Mouse (Mus musculus) midbrain, embryonic 11.5 days (tissue): Measurements from ENCODE around the gene Mphosph9. TPM values are rescaled to one million over a fixed set of nuclear protein-coding genes. Genes with fewer than 3 reads are reported as not detected.

Experiments
- ATAC-seq: fragments of 200-750 bp; cut with Nextera tagmentation; 2 replicates; pipeline ENCODE4 v1.8.0; 2017; ENCODE audit warnings: moderate TSS enrichment, moderate library complexity; ENCODE audit not compliant: low FRiP score
- DNase-seq: peaks from one replicate; pipeline ENCODE4 v3.0.0; 2015; ENCODE audit warnings: low spot score; ENCODE audit errors: missing footprints
- H3K27ac ChIP-seq: fragments of 300-500 bp; sonication (generic); 2 replicates; pipeline ENCODE4 v1.5.1; 2014; ENCODE audit warnings: low read depth, low read length
- H3K27me3 ChIP-seq: fragments of 300-500 bp; sonication (generic); 2 replicates; pipeline ENCODE4 v1.6.1; 2014; ENCODE audit warnings: mild to moderate bottlenecking, low read length, moderate library complexity, mixed read lengths; ENCODE audit not compliant: control insufficient read depth, insufficient read depth
- H3K36me3 ChIP-seq: fragments of 300-500 bp; sonication (generic); 2 replicates; pipeline ENCODE4 v1.6.1; 2014; ENCODE audit warnings: mild to moderate bottlenecking, low read length, moderate library complexity, mixed read lengths; ENCODE audit not compliant: control insufficient read depth, insufficient read depth
- H3K4me1 ChIP-seq: fragments of 300-500 bp; sonication (generic); 2 replicates; pipeline ENCODE4 v1.6.1; 2014; ENCODE audit warnings: low read length; ENCODE audit not compliant: control insufficient read depth, insufficient read depth
- H3K4me2 ChIP-seq: fragments of 300-500 bp; sonication (generic); 2 replicates; pipeline ENCODE4 v1.6.1; 2014; ENCODE audit warnings: mild to moderate bottlenecking, moderate library complexity
- H3K4me3 ChIP-seq: fragments of 300-500 bp; sonication (generic); 2 replicates; pipeline ENCODE4 v1.5.1; 2014; ENCODE audit warnings: low read depth, low read length
- H3K9ac ChIP-seq: fragments of 300-500 bp; sonication (generic); 2 replicates; pipeline ENCODE4 v1.6.1; 2014; ENCODE audit warnings: low read length
- H3K9me3 ChIP-seq: fragments of 300-500 bp; sonication (generic); 2 replicates; pipeline ENCODE4 v1.6.1; 2016; ENCODE audit warnings: low read length; ENCODE audit not compliant: control insufficient read depth
- WGBS: fragments of 180-500 bp; shearing (Covaris S2); extraction: QIAGEN DNeasy Blood & Tissue Kit; methylation state at CpG from one replicate; pipeline ENCODE4 v1.1.7; 2014; 5-methylcytosine and 5-hydroxymethylcytosine counted together
- polyA plus RNA-seq: library from polyadenylated mRNA; unstranded; fragments of >200 nt; fragmentation: Nextera tagmentation; extraction: Ambion mirVana; gene quantifications from 2 replicates; pipeline ENCODE4 v1.2.1, GENCODE M21; 2014

Mphosph9 gene
- polyA plus RNA-seq, 1 experiment from 2014 or later: 12.3 TPM

DNA sequence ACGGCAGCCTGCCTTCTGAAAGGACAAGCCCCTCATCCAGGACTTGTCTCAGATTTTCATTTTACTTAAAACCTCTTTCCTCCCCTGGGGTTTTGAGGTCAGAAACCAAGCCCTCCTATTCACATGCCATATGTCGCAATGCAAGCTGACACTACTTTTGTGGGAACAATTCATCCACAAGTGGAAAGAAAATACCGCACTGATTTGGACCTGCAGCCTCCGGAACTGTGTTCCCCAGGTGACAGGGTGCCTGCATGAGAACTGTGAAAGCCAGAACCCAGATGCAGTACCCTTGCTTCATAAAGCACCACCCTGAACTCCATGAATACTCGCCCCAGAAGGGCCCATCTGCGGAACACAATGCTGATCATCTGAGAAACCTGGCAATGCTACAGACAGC lies 100.6 kb downstream of the Mphosph9 start:
- no peak for ATAC-seq
- H3K27me3 ChIP-seq: no peaks in the 10 kb centered on the region

DNA sequence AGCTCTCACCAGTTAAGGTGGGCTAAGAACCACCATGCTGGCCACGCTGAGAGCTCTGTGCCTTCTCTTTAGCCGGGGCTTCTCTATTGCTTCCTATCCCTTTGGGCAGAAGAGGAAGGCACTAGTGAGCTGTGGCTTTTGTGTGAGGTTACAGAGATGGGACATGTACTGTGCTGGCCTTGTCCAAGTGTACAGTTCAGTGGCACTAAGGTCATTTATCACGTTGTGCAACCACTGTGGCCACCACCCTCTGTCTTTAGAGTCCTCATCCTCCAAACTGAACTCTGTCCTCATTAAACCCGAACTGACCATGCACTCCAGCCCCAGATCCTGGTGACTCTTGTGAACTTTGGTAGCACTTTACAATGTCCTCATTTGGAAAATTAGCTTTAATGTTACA lies 101.3 kb downstream of the Mphosph9 start:
- 83% methylated on average over 4 of the region's 4 CpGs for WGBS
- ATAC-seq: no peak
- no peak overlapping the region for H3K4me2 ChIP-seq

More for the DNA sequence above, 100.6 kb downstream of the Mphosph9 start:
- H3K4me3 ChIP-seq: no peak overlapping the region
- no peak overlapping the region for H3K4me2 ChIP-seq
- no peak for DNase-seq
- H3K27ac ChIP-seq: no peak overlapping the region
- no peaks in the 10 kb centered on the region for H3K9me3 ChIP-seq
- no peak overlapping the region for H3K9ac ChIP-seq
- WGBS: 70% methylated on average over 6 of the region's 6 CpGs
- H3K36me3 ChIP-seq: no peaks in the 10 kb centered on the region
- peaks cover 3% of the 10 kb centered on the region; the same call in 1 of the 2 replicates for H3K4me1 ChIP-seq

DNA sequence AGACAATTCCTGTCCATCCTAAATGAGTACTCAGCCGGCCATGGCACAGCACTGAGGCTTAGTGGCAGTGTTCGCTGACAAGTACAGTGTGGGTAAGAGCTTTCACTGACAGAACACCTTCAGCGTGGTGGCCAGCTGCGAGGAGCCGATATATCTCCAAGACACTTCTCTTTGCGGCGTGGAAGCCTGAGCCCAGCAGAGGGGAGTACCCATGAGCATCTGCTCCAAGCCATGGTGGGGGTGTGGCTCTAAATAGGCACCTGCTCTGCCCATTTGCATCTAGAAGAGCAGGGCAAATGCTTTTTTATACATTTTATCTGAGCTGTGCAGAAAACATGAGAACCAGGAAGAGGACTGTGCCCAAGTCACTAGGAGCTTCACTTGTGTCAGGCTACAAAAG lies 101.9 kb downstream of the Mphosph9 start:
- Histone ChIP-seq H3K4me1 (peaks cover 3% of the 10 kb centered on the region; the same call in 1 of the 2 replicates), H3K9me3 (no peaks in the 10 kb centered on the region), H3K4me3 (no peak overlapping the region), H3K27me3 (no peaks in the 10 kb centered on the region), H3K4me2 (no peak overlapping the region), H3K27ac (no peak overlapping the region), H3K36me3 (no peaks in the 10 kb centered on the region), H3K9ac (no peak overlapping the region)
- ATAC-seq (no peak), DNase-seq (no peak)
- WGBS: 92% methylated on average over 7 of the region's 7 CpGs

More for the DNA sequence above, 101.3 kb downstream of the Mphosph9 start:
- Histone ChIP-seq H3K4me1 (peaks cover 3% of the 10 kb centered on the region; the same call in 1 of the 2 replicates), H3K9ac (no peak overlapping the region), H3K36me3 (no peaks in the 10 kb centered on the region), H3K27ac (no peak overlapping the region), H3K27me3 (no peaks in the 10 kb centered on the region), H3K4me3 (no peak overlapping the region), H3K9me3 (no peaks in the 10 kb centered on the region)
- no peak for DNase-seq

DNA sequence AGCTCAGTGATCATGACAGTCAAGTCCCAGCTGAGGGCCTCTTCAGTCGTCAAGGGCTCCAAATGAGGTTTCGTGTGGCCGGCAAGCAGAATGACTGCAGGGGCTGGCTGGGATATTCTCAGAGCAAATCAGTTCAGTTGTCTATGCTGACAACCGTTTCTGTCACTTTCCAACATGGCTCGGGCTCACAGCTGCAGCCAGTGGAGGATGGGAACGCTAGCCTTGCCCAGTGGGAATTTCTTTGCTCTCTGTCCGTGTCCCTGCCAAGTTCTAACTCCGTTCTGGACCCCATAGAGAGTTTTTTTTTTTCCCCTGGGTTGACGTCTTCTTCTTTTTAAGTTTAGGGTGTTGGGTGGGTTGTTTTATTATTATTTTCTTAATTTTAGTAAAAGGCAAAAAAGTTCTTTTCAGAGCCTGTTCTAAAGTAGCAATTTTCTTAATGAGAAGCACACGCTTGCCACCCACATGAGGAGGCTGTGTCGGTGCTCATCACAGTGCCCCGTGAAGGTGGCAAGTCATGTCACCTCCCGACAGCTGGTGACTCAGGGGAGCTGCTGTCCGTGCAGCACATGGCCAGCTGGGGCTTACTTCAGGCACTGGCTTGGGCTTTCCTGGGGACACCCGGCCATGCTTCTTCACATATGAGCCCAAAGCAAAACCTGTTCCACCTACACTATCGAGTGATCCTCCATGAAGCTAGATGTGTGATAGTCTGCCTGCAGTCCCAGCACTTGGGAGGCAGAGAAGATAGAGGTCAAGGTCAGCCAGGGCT lies 103.3 kb downstream of the Mphosph9 start:
- no peak overlapping the region for H3K27ac ChIP-seq
- no peak overlapping the region for H3K4me2 ChIP-seq
- no peak overlapping the region for H3K9ac ChIP-seq
- ATAC-seq: no peak
- H3K9me3 ChIP-seq: no peaks in the 10 kb centered on the region
- H3K27me3 ChIP-seq: no peaks in the 10 kb centered on the region
- no peak for DNase-seq
- no peaks in the 10 kb centered on the region for H3K36me3 ChIP-seq
- 74% methylated on average over 16 of the region's 16 CpGs for WGBS
- H3K4me3 ChIP-seq: no peak overlapping the region
- H3K4me1 ChIP-seq: peaks cover 3% of the 10 kb centered on the region; the same call in 1 of the 2 replicates

DNA sequence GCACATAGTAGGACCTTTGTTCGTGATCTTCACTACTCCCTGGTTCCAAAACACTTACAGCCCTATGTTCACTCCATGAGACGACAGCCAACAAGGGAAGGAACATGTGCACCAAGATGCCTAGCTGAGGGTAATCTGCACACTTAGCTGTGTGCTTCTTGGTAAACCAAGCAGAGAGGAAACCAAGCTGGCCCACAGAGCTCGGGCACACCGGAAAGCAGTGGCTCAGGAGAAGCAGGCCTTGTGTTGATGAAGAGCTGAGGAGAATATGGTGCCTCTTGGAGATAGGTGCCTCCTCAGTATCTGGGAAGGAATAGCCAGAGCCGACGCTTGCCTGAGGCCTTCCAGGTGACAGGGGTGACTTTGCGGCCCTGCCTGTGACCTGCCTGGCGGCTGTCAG lies 104.2 kb downstream of the Mphosph9 start:
- no peak overlapping the region for H3K27ac ChIP-seq
- H3K4me1 ChIP-seq: peaks cover 3% of the 10 kb centered on the region; the same call in 1 of the 2 replicates
- no peaks in the 10 kb centered on the region for H3K27me3 ChIP-seq
- H3K9ac ChIP-seq: no peak overlapping the region
- ATAC-seq (no peak), DNase-seq (no peak)
- H3K4me2 ChIP-seq: no peak overlapping the region
- 90% methylated on average over 8 of the region's 8 CpGs for WGBS
- H3K9me3 ChIP-seq: no peaks in the 10 kb centered on the region
- H3K36me3 ChIP-seq: no peaks in the 10 kb centered on the region
- no peak overlapping the region for H3K4me3 ChIP-seq

DNA sequence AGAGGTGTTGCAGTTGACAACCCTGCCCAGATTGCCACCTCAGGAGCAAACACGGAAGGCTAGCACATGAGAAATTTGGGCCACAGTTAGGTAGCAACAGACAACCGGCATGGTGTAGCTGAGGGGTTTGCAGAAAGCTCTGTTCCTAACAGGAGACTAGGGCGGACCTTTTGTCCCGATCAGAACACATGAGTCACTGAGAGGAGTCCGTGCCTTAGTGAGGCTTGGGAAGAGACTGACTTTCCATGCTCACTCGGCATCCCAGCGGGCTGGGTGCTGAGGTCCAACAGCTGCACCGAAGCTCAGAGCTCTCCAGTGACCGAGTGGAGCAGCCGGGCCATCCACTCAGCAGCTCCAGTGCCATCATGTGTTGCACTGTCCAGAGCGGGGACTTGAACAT lies 105.1 kb downstream of the Mphosph9 start:
- H3K27ac ChIP-seq: no peak overlapping the region
- H3K36me3 ChIP-seq: no peaks in the 10 kb centered on the region
- ATAC-seq: no peak
- no peak for DNase-seq
- H3K9ac ChIP-seq: no peak overlapping the region
- H3K27me3 ChIP-seq: no peaks in the 10 kb centered on the region
- peaks cover 3% of the 10 kb centered on the region; the same call in 1 of the 2 replicates for H3K4me1 ChIP-seq
- H3K4me3 ChIP-seq: no peak overlapping the region
- H3K9me3 ChIP-seq: no peaks in the 10 kb centered on the region
- H3K4me2 ChIP-seq: no peak overlapping the region
- 92% methylated on average over 11 of the region's 11 CpGs for WGBS

DNA sequence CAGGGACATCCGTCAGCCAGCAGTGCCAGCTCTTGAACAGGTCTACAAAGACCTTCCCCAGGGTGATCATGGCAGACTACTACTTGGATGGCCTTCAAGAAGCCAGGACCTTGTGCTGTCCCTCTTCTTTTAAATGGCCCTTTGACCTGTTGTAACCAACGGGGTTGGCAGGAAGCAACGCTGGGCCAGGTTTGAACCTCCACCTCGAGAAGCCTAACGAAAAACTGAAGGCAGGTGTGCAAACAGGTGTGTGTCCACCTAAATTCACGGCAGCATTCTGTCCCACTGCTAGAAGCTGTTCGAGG lies 106.1 kb downstream of the Mphosph9 start:
- 90% methylated on average over 7 of the region's 7 CpGs for WGBS
- no peak overlapping the region for H3K27ac ChIP-seq
- H3K4me3 ChIP-seq: no peak overlapping the region
- no peaks in the 10 kb centered on the region for H3K36me3 ChIP-seq
- no peaks in the 10 kb centered on the region for H3K9me3 ChIP-seq
- no peaks in the 10 kb centered on the region; the same call in 1 of the 2 replicates for H3K4me1 ChIP-seq
- no peak overlapping the region for H3K9ac ChIP-seq
- H3K4me2 ChIP-seq: no peak overlapping the region
- DNase-seq (no peak), ATAC-seq (no peak)
- H3K27me3 ChIP-seq: no peaks in the 10 kb centered on the region

DNA sequence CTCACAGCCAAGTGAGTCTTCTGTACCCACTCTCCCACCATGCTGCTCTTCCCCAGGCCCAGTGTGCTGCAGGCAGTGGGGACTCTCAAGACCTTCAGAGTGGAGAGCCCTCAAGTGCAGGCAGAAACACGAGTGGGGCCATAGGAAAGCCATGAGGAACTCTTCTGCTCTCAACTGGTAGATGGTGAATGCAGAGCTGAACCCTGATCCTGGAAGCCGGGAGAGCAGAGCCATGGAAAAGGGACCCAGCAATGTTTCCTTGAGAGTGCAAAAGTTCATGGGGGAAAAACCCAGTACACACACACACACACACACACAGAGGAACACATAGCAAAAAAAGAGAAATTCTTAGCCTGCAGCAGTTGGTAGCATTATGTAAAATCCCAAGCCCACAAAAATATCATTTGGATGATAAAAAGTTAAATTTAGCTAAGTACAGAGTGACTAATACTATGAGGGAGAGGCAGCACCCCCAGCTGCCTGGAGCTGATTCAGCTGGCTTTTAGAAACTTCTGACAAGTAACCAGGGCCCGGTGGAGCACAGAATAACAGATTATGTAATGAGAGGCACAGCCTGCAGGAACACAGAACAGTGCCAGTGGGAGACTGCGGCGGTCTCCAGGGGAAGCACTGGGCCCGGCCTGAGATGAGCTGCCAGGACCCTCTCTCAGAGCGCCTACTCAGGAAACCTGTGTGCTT lies 106.6 kb downstream of the Mphosph9 start:
- no peaks in the 10 kb centered on the region for H3K4me1 ChIP-seq
- WGBS: 79% methylated on average over 7 of the region's 7 CpGs
- no peak for ATAC-seq
- no peak overlapping the region for H3K9ac ChIP-seq
- H3K36me3 ChIP-seq: no peaks in the 10 kb centered on the region
- H3K27ac ChIP-seq: no peak overlapping the region
- no peak for DNase-seq
- no peak overlapping the region for H3K4me2 ChIP-seq
- H3K9me3 ChIP-seq: no peaks in the 10 kb centered on the region
- H3K27me3 ChIP-seq: no peaks in the 10 kb centered on the region
- no peak overlapping the region for H3K4me3 ChIP-seq

DNA sequence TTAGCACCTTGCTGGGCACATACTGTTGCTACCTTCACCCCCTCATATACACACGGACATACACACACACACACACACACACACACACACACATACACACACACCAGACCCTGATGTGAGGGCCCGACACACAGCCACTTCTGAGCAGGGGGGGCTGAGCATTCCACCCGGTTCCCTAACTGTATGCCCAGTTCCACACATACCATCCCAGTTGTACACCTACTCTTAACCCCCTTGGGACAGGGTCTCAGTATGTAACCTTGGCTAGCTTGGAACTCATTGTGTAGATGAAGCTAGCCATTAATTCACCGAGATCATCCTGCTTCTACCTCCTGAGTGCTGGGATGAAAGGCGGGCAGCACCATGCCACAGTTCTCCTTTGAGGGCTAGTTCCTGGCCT lies 107.2 kb downstream of the Mphosph9 start:
- H3K4me2 ChIP-seq: no peak overlapping the region
- H3K36me3 ChIP-seq: no peaks in the 10 kb centered on the region
- no peaks in the 10 kb centered on the region for H3K9me3 ChIP-seq
- H3K27ac ChIP-seq: no peak overlapping the region
- no peak overlapping the region for H3K4me3 ChIP-seq
- H3K27me3 ChIP-seq: no peaks in the 10 kb centered on the region
- no peak overlapping the region for H3K9ac ChIP-seq
- no peaks in the 10 kb centered on the region for H3K4me1 ChIP-seq
- DNase-seq (no peak), ATAC-seq (no peak)
- 91% methylated on average over 5 of the region's 5 CpGs for WGBS
